Mouse (Mus musculus) cerebellum, adult (tissue): ENCODE data around the gene Gm49630.
A peak's percentile ranks its signal among the peaks of the same experiment; 100 is the strongest.
"Not testable (repeated sequence)": the region's sequence is repeated elsewhere in the genome, so short reads cannot be mapped to it uniquely, and the experiment has no call there.

Experiments
- ATAC-seq: cut with Nextera tagmentation; 2 replicates; pipeline ENCODE4 v1.9.2; 2017; ENCODE audit warnings: mild to moderate bottlenecking, moderate library complexity, mixed read lengths; ENCODE audit not compliant: insufficient number of reproducible peaks, low FRiP score, low TSS enrichment

Gm49630 gene

DNA sequence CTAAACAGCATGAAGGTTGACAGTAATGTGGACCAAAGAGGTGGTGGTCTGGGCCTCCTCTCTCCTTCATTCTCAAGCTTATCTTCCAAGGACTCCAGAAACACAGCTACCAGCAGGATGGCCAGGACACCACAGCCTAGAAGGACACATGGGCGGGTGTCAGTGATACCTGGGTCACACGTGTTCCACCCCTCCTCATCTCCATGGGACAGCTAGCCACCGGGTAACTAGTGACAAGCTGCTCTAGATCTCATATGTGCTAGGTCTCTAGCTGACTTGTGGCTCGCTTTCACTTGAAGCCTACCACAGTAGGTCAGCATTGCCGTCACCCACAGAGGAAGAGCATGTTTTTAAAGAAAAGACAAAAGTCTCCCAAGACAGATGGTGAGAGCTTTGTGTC, at the start of gene Gm49630:
Gene Gm49630, minus strand, starts transcription at position 101 of the 400 bp plus-strand sequence.
- ATAC-seq = not testable (repeated sequence)

DNA sequence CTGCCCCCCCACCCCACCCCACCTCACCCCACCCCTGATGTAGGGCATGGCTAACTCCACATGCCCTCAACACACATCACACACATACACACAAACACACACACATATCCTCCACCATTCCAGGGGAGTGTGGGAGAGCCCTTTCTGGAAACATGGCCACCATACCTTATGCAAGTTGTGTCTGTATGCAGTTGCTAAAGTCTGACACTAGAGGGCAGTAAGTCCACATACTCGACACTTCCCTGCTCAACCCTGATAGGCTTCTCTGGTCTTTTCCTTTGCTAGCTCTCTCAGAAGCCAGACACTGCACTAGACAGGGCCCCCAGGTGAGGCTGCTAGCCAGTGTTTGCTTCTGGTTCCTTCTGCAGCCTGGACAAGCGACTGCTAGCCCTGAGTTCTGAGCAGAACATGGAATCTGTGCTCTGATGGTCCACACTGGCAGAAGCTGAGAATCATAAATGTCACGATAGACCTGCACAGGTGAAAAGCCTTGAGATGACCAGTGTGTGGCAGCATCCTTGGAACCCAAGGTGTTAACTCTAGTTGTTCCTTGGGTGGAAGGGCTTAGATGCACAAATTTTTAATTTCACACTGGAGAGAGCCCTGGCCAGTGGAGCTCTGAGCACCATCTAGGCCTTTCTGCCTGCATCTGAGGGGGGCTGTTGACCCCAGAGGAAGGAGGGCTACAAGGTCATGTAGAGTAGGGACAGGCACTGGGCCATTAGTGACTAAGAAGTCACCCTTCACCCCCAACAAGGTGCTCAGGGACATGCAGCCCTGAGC, 48.6 kb upstream of the Gm49630 start:
- peak; percentile 45; the same call in 1 of the 2 replicates for ATAC-seq

DNA sequence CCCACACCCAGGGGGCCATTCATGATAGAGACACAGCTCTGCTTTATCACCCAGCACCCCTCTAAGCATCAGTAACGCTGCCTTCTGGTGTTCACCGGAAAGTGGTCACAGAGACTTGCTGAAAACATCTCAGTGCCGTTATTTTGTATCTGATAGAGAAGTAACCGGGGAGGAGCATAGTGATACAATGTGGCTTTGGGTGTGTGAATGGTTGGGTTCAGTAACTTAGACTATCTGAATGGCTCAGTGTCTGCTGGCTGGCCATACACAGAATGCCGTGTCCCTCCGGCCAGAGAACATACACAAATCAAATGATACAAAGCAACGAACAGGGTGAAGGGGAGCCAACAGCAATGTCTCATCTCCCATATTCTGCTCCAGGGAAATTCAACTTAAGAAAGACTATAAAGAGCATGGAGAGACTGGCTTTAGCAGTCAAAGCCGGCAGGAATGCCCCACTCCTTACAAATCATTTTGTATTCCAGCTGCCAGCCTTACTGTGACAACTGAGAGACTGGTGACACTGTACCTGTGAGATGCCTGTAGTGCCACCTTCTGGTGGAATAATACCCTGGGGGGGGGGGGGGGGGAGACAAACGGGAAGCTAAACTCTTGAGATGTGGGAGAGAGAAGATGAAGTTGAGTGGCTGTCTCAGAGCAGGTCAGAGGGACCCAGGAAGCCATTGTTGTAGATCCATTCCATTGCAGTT, 43.0 kb upstream of the Gm49630 start:
- not testable (repeated sequence) for ATAC-seq

DNA sequence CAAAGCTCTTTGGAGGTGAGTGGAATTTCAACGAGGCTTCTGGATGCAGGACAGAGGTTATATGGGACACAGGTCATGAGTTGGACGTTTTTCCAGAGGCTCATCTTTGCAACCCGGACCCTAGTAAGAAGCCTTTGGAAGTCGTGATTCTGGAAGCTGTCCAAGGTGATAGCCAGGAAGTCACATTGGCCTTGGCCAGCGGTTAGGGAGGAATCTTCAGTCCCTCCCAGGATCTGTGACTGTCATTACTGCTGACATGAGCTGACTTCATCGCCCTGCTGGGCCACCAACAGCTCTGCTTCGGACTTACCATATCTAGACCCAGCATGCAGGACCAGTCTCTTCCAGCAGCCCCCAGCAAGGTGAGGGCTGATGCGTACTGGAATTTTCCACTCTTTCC, 41.6 kb upstream of the Gm49630 start:
- not testable (repeated sequence) for ATAC-seq

DNA sequence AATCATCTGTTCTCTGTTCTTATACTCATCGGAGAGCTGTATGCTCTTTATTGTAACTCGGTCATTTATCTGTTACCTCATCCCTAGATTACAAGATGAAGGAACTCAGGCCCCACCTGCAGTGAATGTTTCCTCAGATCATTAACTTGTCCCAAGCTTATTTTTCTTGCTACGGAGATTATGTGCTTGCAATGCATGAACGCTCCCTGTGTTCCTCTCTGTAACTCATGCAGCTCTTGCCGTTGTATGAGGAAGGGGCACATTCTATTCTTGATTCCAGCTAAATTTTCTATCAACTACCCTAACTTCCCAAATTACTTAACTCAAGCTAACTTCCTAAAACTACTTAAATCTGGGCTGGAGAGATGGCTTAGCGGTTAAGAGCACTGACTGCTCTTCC, 28.0 kb upstream of the Gm49630 start:
- not testable (repeated sequence) for ATAC-seq

DNA sequence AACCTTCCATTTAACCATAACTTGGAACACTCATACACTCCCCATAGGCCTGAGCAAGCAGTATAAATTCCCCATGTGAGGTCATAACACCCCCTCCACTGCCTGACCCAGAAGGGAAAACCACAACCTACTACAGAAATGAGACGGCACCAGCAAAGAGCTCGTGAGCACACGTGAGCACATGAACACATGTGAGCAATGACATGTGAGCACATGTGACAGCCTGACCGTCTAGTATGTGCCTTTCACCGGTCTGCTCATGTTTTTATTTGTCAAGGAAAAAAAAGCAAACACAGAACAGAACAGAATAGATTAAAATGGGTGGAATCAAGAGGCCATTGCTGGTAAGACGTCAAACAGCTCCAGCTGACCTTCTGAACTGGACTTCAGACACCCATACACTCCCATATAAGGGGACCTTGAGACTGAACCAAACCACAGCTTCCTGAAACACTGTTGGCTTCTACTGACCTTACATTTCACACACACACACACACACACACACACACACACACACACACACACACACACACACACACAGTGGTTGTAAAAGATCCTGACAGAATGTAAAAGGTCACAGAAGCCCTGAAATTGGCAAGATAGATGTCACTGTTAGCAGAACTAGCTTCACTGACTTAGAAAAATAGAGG, 26.5 kb upstream of the Gm49630 start:
- not testable (repeated sequence) for ATAC-seq

DNA sequence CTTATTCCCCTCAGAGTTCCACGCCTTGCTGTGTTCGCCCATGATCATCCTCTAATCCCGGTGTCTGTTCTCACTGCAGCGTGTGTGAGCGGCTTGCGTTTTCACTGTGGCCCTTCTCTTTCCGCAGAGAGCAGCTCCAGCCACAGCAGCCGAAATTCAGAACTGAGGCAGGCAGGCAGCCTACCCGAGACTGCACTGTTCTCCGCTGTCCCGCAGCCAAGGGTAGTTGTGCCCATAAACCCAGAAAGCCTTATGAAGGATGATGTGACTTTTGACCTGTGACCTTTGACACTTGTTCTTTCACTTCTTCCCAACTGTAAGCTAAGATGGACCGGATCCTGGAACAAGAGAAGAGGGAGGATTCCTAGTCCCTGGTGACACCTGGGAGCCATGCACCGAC, 25.3 kb upstream of the Gm49630 start:
- not testable (repeated sequence) for ATAC-seq

DNA sequence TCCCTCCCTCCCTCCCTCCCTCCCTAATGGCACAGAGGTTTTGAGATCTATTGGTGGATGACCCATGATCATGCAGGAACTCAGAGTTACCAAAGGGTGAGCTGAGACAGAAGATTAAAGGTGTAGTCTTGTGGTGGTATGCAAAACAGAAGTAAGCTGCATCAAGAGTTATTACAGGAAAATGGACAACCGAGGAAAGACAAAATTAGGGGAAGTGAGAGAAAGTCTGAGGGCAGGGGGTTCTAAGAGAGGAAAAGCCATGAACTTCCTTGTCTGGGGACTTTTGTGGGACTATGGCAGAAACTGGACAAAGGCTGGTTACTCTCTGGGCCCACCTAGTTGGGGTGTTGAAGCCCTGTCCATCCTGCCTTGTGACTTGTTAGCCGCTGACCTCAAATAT, 24.5 kb upstream of the Gm49630 start:
- not testable (repeated sequence) for ATAC-seq

DNA sequence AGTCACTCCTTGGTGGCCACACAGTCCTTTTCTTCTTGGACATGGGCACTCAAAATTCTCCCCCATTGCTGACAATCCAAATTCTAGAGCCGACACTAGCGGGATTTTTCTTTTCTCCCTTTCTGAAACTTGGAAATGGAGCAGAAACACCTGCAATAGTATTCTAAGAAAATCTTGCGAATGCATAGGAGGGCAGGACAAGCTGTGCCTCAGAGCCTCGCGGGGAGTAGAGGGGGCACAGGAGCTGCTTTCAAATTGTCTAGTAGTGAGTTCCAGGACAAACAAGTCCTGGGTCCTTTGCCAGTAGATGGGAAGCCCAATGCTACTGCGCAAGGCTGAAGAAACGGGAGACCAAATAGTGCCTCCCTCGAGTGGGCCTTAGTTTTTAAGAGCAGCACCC, 23.9 kb upstream of the Gm49630 start:
- ATAC-seq = not testable (repeated sequence)

DNA sequence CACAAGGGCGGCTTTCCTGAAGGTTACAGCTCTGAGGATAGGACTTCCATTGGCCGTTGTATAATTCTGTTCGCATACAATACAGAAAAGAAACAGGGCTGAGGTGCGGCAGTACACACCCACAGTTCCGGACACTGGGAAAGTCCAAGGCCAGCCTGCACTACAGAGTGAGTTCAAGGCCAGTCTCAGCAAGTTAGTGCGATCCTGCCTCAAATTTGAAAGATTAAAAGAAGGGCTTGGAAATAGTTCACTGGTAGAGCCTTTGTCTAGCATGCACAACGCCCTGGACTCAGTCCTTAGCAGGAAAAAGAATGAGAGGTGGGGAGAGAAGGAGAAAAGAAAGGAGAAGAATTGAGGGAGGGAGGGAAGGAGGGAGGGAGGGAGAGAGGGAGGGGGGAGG, 23.3 kb upstream of the Gm49630 start:
- ATAC-seq = not testable (repeated sequence)

DNA sequence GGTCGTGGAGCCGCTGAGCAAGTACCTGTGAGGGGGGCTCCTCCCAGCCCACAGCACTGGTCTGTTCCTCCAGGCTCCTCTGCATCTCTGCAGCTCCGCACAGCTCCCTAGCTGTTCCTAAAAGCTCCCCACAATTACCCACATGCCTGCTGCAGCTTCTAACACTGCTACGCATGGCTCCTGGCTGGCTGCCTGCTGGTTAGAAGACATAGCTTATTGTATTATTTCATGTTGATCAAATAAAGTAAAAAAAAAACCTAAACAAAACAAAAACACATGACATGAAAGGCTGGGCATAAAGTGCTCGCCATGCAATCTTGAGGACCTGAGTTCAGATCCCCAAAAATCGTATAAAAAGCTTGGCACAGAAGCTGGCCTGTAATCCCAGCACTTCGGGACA, 18.1 kb upstream of the Gm49630 start:
- ATAC-seq = not testable (repeated sequence)

DNA sequence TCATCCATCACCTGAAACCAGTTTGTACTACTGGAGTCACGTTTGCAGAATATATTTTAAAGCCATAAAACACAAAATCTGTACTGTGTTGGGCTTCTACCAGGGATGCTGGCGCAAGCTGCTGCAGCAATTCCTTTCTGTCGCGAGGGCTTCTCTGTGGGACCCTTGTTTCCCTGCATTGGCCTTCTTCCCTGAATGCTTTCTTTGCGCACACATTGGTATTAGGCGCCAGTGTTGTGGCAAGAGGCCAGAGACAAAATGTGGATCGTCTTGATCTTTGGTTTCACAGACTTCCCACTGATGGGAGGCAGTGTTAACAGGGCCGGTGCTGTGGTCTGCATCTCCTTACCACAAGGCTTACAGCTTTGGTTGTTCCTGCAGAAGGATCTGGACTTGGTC, 17.2 kb upstream of the Gm49630 start:
- not testable (repeated sequence) for ATAC-seq

DNA sequence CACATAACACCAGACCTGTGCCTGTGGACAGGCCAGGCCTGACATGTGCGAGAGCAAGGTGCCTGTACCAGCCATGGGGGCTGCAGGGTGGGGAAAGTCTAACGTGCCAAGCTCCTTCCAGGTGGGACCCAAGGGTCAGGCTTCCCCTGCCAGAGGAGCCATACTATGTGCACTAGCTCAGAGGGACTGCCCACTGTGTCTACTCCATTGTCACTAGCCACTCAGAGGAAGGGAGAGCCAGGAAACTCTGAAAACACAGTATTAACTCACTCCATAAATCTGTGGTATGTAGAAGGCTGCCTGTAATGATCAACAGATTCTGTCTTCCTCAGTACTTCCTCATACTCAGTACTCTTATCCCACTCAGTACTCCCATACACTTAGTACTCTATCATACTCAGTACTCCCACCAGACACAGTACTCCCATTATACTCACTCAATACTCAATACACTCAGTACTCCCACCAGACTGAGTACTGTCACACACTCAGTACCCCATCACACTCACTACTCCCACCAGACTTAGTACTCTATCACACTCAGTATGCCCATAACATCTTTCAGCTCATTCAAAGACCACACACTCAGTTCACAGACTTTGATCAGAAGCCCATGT, 16.7 kb upstream of the Gm49630 start:
- ATAC-seq = not testable (repeated sequence)

DNA sequence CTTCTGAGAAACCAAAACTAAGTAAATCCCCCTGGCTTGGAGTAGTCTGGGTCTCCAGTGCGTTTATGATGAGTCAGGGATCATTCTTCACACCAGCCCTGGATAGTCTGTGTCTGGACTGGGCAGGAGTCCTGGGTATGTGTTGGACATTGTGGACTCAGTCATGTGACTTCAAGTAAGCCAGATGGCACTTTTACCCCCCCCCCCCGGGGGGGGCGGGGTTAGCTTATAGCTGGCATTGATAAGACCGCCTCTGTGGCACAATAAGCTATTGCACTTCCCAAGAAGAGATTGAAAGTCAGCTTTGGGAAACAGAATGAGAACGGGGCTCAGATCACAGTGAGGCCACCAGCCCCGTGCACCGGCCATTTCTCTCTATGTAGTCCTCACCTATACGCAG, 14.2 kb upstream of the Gm49630 start:
- not testable (repeated sequence) for ATAC-seq

DNA sequence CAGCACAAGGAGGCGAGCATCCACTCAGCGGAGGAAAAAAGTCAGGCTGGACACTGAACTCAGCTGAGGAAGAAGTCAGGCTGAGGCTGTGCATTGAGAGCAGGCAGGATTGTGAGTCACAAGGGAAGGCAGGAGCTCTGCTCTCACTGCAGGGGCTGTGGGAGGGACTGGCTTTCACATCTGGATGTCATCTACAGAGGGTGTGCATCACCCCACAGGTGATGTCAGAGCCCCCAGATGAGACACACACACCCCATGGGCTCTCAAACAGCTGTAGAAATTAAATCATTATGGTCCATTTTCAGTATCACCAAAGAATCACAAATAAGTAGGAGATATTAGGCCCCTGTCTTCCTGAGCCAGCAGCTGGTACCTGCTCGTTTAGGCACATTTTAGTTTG, 13.6 kb upstream of the Gm49630 start, which contains the start of gene Unc93a2:
Gene Unc93a2, minus strand, starts transcription at position 101 of the 400 bp plus-strand sequence.
- not testable (repeated sequence) for ATAC-seq

DNA sequence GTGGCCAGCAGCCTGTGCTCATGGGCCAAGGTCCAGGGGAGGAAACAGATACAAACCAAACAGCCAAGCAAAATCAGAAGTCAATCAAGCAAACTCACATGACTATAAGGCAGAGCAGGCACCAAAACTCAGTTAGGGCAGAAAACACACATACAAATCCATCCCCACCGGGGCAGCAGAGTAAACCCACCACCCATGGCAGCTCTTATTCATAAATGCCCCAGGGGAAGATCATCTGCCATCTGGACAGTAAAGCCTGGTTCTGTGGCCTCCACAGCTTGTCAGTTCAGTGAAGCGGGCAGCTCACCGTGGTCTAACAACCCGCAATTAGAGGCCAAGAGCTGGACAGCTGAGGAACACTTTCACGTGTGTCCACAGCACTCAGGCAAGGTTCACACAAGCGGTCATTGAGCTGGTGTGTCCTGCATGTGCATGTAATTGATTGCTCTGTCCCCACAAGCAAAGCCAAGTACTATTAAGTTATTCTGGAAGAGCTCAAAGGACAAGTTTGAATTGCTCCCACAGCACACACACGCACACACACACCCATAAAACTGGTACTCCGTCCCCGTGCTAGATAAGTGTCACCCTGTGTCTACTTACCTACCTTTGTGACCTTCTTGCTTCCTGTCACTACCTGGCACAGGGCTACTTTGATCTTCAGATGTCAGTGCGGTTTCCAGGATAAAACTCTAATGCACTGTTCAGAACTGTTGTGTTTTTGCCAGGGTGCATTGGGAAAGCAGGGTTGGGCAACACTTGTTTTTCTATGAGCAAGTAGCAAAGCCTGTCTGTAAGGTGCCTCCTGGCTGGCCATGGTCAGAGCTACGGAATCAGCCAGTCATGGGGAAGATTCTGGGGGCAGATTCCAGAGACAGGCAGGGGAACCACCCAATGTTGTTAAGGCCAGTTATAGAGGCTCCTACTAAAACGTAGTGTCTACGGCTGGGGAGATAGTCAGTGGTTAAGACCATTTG, 11.7 kb upstream of the Gm49630 start:
- ATAC-seq = not testable (repeated sequence)

DNA sequence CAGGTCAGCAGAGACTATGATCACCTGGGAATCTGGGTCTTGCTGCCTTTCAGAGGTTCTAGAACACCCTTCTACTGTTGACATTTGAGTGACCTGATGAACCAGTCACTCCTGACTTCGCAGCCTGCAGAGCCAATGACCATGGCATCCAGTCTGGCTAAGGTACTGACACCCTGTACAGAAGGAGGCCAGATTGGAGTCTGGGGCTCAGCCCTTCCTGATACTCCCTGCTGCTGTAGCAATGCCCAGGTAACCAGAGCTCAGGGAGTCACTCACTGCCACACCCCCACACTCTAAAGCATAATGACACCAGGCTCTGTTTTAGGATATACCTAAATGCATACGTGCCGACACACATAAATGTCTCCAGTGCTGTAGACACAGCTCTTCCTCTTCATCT, 10.9 kb upstream of the Gm49630 start:
- not testable (repeated sequence) for ATAC-seq

DNA sequence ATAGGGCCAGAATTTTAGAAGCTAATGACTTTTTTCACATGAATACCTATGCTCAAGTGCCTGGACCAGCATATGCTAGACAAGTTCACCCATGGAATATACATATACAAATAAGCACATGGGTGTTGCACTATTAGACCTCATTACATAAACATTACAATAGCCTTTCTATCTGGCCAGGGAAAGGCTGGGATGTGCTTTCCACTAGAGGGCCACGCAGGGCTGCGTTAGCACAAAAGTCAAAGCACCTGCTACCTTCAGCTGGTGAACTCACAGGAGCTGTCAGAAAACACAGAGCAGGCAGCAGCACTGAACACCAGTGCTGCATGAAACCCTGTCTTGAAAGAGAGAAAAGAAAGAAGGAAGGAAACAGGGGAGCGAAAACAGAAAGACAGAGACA, 6.1 kb upstream of the Gm49630 start:
- not testable (repeated sequence) for ATAC-seq

DNA sequence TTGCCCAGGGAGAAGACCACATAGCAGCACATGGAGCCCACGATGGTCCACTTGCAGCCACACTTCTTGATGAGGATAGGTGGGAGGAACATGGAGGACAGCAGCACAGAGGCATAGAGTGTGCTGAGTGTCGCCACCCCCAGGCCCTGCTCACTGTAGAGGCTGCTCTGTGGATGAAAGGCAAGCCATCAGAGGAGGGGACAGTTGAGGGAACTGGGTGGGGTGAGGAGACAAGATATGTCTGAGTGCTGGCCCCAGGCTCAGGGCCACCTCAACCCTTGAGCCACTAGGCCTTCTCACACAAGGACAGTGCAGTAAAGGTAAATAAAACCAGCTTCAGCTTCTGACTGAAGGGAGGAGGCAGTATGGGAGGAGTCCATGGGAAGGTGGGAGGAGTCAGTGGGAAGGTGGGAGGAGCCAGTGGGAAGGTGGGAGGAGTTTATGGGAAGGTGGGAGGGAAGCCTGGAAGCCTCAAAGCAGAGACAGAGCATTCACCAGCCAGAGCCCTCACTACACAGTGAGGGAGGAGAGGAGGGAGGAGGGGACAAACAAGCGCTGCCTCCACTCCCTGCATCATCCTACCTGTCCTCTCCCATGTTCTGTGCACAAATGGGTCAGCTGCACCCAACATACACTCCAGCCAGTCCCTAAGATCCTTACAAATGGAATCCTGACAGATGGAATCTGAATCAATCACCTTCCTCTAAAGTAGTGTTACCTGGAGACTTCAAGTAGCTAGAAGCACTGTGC, 5.3 kb upstream of the Gm49630 start:
- not testable (repeated sequence) for ATAC-seq
